Mouse (Mus musculus) G1E (cell line): ENCODE results near the gene Slc25a47. TPM values are rescaled to one million over a fixed set of nuclear protein-coding genes. Genes with fewer than 3 reads are reported as not detected.
A peak's percentile ranks its signal among the peaks of the same experiment; 100 is the strongest.

Experiments
- ATAC-seq: 2 replicates; pipeline ENCODE4 v1.8.0; 2016; ENCODE audit warnings: mild to moderate bottlenecking; ENCODE audit not compliant: insufficient number of reproducible peaks, poor library complexity, low FRiP score, severe bottlenecking; ENCODE audit errors: extremely low read depth
- DNase-seq: peaks from one replicate; pipeline ENCODE4 v3.0.0; 2012; ENCODE audit warnings: low spot score
- H3K27me3 ChIP-seq: 2 replicates; pipeline ENCODE4 v1.6.1; 2012; ENCODE audit warnings: mild to moderate bottlenecking, low read length, inconsistent platforms; ENCODE audit not compliant: insufficient read depth
- H3K36me3 ChIP-seq: replicated peaks from 2 replicates; pipeline ENCODE3; 2012; ENCODE audit warnings: mild to moderate bottlenecking, inconsistent platforms
- H3K4me1 ChIP-seq: 2 replicates; pipeline ENCODE4 v1.6.1; 2012; ENCODE audit warnings: low read depth, low read length, inconsistent platforms, mixed read lengths; ENCODE audit not compliant: insufficient read depth
- H3K4me3 ChIP-seq: 2 replicates; pipeline ENCODE4 v1.5.1; 2012; ENCODE audit warnings: low read depth, mild to moderate bottlenecking, inconsistent platforms, low read length, moderate library complexity, mixed read lengths
- H3K9me3 ChIP-seq: replicated peaks from 2 replicates; pipeline ENCODE4 v1.6.1; 2012; ENCODE audit warnings: inconsistent platforms
- CTCF ChIP-seq: IDR thresholded peaks from 2 replicates; pipeline ENCODE4 v1.5.1; 2012; ENCODE audit warnings: low read depth, low read length, inconsistent platforms, mixed read lengths
- GATA1 ChIP-seq: IDR thresholded peaks from 2 replicates; pipeline ENCODE4 v1.6.1; 2012; ENCODE audit warnings: borderline replicate concordance, low read length, inconsistent platforms, mixed read lengths
- GATA2 ChIP-seq: IDR thresholded peaks from 2 replicates; pipeline ENCODE4 v1.6.1; 2012; ENCODE audit warnings: low read depth, low read length, inconsistent platforms, borderline replicate concordance
- POLR2AphosphoS5 ChIP-seq: IDR thresholded peaks from 2 replicates; pipeline ENCODE4 v1.6.1; 2012; ENCODE audit warnings: low read depth, low read length, inconsistent platforms; ENCODE audit not compliant: insufficient replicate concordance
- TAL1 ChIP-seq: conservative IDR thresholded peaks from 2 replicates; pipeline ENCODE4 v1.6.1; 2012; ENCODE audit warnings: low read depth, low read length, inconsistent platforms, mixed read lengths
- polyA plus RNA-seq: library from polyadenylated mRNA; stranded (reverse); fragments of >175 nt; gene quantifications from 2 replicates; pipeline ENCODE4 v1.2.3, GENCODE M21; 2012
- total RNA-seq, 2 experiments: library from RNA; stranded (forward) in 1 of 2; stranded (reverse) in 1 of 2; fragments of 200-1000 nt in 1 of 2; fragments of >200 nt in 1 of 2; fragmentation: Nextera tagmentation in 1 of 2; gene quantifications; 2 replicates each; pipeline ENCODE4 v1.2.3; 2014 to 2017

Gene Slc25a47
- total and polyA plus RNA-seq, 3 experiments, result 0.65 to 4.6 (median 4.2) TPM

GRCm38 (mm10) chr12:108810309-108810708, 25.5 kb upstream of the Slc25a47 start:
- no peaks in the 10 kb centered on the region for H3K27me3 ChIP-seq
- peaks cover 96% of the 10 kb centered on the region for H3K36me3 ChIP-seq
- no peak overlapping the region for H3K4me3 ChIP-seq
- TF ChIP-seq CTCF, result no peak
- no peak for TF ChIP-seq TAL1
- no peak for TF ChIP-seq GATA2
- no peak for TF ChIP-seq POLR2AphosphoS5
- TF ChIP-seq GATA1, result no peak
- H3K4me1 ChIP-seq, result peaks cover 59% of the 10 kb centered on the region
- no peak for ATAC-seq
- no peaks in the 10 kb centered on the region for H3K9me3 ChIP-seq
- DNase-seq, result no peak

DNA sequence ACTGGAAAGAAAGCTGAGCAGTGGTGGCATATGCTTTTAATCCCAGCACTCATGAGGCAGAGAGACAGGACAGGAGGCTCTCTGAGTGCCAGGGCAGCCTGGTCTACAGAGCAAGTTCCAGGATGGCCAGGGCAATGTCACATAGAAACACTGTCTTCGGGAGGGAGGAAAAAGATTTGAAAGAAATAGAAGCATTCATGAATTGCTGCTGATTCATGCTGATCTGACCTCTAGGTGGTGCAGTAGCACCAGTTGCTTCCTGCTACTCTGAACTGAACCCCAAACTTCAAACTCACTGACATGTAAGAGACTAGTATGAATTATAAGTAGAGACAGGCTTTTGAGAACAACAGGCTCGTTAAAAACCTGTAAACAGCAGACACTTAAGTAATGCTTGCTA, 24.7 kb upstream of the Slc25a47 start:
- DNase-seq, result peak; percentile 43

GRCm38 (mm10) chr12:108812463-108812862, 23.4 kb upstream of the Slc25a47 start:
- TF ChIP-seq POLR2AphosphoS5 (no peak), CTCF (no peak), GATA1 (no peak), TAL1 (no peak), GATA2 (no peak)
- no peak for DNase-seq
- Histone ChIP-seq H3K27me3 (no peaks in the 10 kb centered on the region), H3K4me1 (peaks cover 48% of the 10 kb centered on the region), H3K36me3 (peaks cover 89% of the 10 kb centered on the region), H3K4me3 (no peak overlapping the region), H3K9me3 (no peaks in the 10 kb centered on the region)
- no peak for ATAC-seq

More for the DNA sequence above, 24.7 kb upstream of the Slc25a47 start:
- Histone ChIP-seq H3K4me1 (peaks cover 52% of the 10 kb centered on the region), H3K27me3 (no peaks in the 10 kb centered on the region), H3K4me3 (no peak overlapping the region), H3K9me3 (no peaks in the 10 kb centered on the region), H3K36me3 (peaks cover 91% of the 10 kb centered on the region)
- TF ChIP-seq GATA1 (no peak), CTCF (peak; percentile 35; the same call in 1 of the 2 replicates), POLR2AphosphoS5 (no peak), GATA2 (no peak)
- peak; percentile 66 for ATAC-seq

- no peaks in the 10 kb centered on the region for H3K9me3 ChIP-seq
- peaks cover 46% of the 10 kb centered on the region for H3K4me1 ChIP-seq
- peaks cover 89% of the 10 kb centered on the region for H3K36me3 ChIP-seq
- no peak overlapping the region for H3K4me3 ChIP-seq
- ATAC-seq, result no peak
- TF ChIP-seq POLR2AphosphoS5 (no peak), TAL1 (no peak), GATA2 (no peak), GATA1 (no peak), CTCF (no peak)
- no peak for DNase-seq
- H3K27me3 ChIP-seq, result no peaks in the 10 kb centered on the region
Observed at GRCm38 (mm10) chr12:108814470-108814869, 21.4 kb upstream of the Slc25a47 start.

GRCm38 (mm10) chr12:108816569-108816968, 19.3 kb upstream of the Slc25a47 start:
- no peak for DNase-seq
- H3K36me3 ChIP-seq, result peaks cover 90% of the 10 kb centered on the region
- H3K27me3 ChIP-seq, result no peaks in the 10 kb centered on the region
- ATAC-seq, result no peak
- TF ChIP-seq GATA2 (no peak), POLR2AphosphoS5 (no peak)
- H3K4me1 ChIP-seq, result peaks cover 35% of the 10 kb centered on the region
- H3K9me3 ChIP-seq, result no peaks in the 10 kb centered on the region
- H3K4me3 ChIP-seq, result no peak overlapping the region

DNA sequence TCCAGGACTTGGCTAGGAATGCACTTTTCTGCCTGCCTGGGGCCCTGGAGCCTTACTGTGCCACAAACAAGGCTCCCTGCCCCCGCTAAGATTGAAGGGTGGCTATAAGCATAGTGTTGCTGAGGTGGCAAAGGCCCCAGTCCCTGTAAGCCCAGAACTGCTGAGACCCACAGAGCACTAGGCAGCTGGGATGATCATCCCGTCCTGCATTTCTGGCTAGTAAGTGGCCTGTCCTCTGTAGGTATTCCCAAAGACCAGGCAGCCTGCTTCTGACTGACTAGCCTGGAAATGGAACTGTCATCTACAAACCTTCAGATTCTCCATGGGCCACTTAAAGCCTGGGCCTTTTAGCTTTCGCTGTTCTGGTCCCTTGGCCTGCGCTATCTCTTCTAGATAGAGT, 15.4 kb upstream of the Slc25a47 start:
- Histone ChIP-seq H3K36me3 (peaks cover 84% of the 10 kb centered on the region), H3K4me3 (no peak overlapping the region), H3K4me1 (peaks cover 23% of the 10 kb centered on the region), H3K27me3 (no peaks in the 10 kb centered on the region), H3K9me3 (no peaks in the 10 kb centered on the region)
- ATAC-seq (no peak; the same call in 1 of the 2 replicates), DNase-seq (no peak)
- TF ChIP-seq CTCF (no peak), GATA1 (no peak), POLR2AphosphoS5 (0 out of 2 replicates have a peak, but pooled peaks have one; percentile 44)

DNA sequence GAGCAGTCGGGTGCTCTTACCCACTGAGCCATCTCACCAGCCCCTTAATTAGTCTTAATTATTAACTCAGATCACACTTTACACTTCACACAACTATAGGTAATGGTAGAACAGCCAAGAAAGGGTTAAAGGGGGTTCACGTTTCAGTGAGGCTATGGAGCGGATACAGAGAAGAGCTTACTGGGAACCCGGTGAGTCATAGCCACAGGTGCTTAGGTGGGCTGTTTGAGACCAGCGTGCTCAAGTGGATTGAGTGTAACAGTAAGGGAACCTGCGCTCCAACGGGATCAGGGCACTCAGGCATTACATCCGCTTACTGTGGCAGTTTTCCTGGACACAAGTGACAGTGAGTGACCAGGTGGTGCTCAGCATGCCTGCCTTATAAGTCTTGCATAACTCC, 12.8 kb upstream of the Slc25a47 start:
- no peak for ATAC-seq
- TF ChIP-seq TAL1 (no peak), GATA2 (no peak), CTCF (no peak), POLR2AphosphoS5 (no peak), GATA1 (no peak)
- H3K4me1 ChIP-seq, result peaks cover 16% of the 10 kb centered on the region; the same call in 1 of the 2 replicates
- DNase-seq, result no peak
- H3K4me3 ChIP-seq, result no peak overlapping the region
- no peaks in the 10 kb centered on the region for H3K27me3 ChIP-seq
- peaks cover 92% of the 10 kb centered on the region for H3K36me3 ChIP-seq
- H3K9me3 ChIP-seq, result peaks cover 7% of the 10 kb centered on the region; the same call in 1 of the 2 replicates
